Mouse (Mus musculus) bone marrow, adult 2 months (tissue): Measurements from ENCODE around the gene Dbndd2.

ENCODE experiments used
- CTCF ChIP-seq: fragments of 200-500 bp; IDR thresholded peaks from 2 replicates; pipeline ENCODE4 v1.5.1; 2011; ENCODE audit warnings: low read length, control low read depth; ENCODE audit not compliant: control insufficient read depth, insufficient read depth
- POLR2A ChIP-seq: fragments of 200-500 bp; IDR thresholded peaks from 2 replicates; pipeline ENCODE4 v1.6.1; 2011; ENCODE audit warnings: low read depth, mild to moderate bottlenecking, control low read depth, low read length, borderline replicate concordance; ENCODE audit not compliant: control insufficient read depth

DNA sequence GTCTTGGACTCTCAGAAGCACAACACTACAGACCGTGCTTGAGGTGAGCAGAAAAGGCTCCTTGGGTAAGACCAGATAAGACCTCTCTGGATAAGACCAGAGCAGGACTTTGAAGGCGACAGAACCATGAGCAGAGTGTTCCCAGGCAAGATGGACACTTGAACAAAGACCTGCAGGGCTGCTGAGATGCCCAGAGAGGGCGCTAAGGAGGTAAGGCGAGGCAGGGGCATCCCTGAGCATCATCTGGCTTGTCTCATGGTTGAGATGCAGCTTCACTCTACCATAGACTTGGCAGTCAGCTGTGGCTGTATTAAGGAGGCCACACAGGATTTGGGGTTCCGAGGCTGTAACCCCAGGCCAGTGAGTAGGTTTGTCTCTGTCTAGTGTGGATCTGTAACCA lies 13.4 kb downstream of the Dbndd2 start:
- TF ChIP-seq CTCF (no peak), POLR2A (no peak)
